Comparison of ENCODE assay signal across 8 mouse cellular contexts in the genomic region with DNA sequence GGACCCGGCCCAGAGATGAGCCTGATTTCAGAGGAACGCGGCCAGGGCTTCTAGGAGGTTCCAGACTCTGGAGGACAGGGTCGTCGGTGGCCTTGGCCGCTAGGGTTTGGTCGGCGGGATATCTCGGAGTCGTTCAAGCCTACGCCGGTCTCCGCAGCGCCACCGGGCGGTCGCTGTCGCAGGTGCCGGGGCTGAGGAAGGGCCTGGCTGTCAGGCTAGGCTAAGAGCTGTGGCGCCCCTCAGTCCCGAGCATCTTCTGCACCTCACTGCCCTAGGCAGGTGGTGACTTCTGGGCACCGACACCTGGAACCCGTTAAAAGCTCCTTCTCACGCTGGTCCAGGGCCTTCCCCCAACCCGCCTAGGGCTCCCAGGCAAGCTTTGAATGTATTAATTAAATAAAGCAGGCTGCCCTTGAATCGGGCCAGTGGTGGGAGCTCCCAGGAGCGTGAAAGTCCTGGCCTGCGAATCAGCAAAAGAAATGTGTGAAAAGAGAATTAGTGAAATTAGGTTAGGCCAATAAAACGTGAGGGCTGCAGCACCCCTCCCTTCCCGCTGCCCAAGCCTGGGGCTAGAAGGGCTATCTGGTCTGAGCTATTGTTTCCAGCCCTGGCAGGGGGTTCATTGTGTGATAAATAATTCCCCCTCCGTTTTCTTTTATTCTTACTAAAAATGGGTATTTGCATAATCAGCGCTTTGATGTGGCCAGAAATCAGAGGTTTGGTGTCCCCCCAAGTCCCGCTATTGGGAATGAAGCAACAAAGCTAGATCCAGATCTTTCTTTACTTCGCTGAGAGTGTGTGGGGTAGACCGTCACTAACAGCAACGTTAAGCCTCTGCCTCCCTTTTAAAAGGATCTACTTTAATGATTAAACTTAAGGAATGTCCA. TPM values are rescaled to one million over a fixed set of nuclear protein-coding genes. Genes with fewer than 3 reads are reported as not detected.
DNase-seq lines count a peak whose midpoint lies in the region; ATAC-seq lines count a peak whose summit lies in the region.

No protein-coding gene starts in this region.

- peak overlapping the region; percentile 42 for H3K4me2 ChIP-seq in forebrain, embryonic 16.5 days (ENCODE audit: low read length)
- peak overlapping the region; percentile 15 for H3K4me2 ChIP-seq in kidney, embryonic 14.5 days (replicated peaks; ENCODE audit: low read depth, low read length)
- H3K4me2 ChIP-seq in midbrain, embryonic 11.5 days = peak overlapping the region; percentile 29

- intact Hi-C loops in heart, postnatal 36 days (cut with DNase I) = no loop called here

- no peaks in the 10 kb centered on the region for H3K36me3 ChIP-seq in heart, embryonic 10.5 days
- H3K36me3 ChIP-seq in forebrain, embryonic 16.5 days (ENCODE audit: control insufficient read depth, insufficient read depth) = no peaks in the 10 kb centered on the region
- no peaks in the 10 kb centered on the region for H3K36me3 ChIP-seq in kidney, embryonic 14.5 days (ENCODE audit: control insufficient read depth, insufficient read depth, low read length)
- H3K36me3 ChIP-seq in midbrain, embryonic 11.5 days (ENCODE audit: control insufficient read depth, insufficient read depth, low read length) = no peaks in the 10 kb centered on the region

- peak overlapping the region; percentile 44 for H3K4me3 ChIP-seq in heart, embryonic 10.5 days
- no peak overlapping the region; the same call in 1 of the 2 replicates for H3K4me3 ChIP-seq in forebrain, embryonic 16.5 days (replicated peaks; ENCODE audit: low read length)
- H3K4me3 ChIP-seq in kidney, embryonic 14.5 days (ENCODE audit: low read length) = 0 out of 2 replicates have a peak overlapping the region, but pooled peaks have one; percentile 6
- no peak overlapping the region for H3K4me3 ChIP-seq in midbrain, embryonic 11.5 days (ENCODE audit: low read depth, low read length)

- H3K9me3 ChIP-seq in heart, embryonic 10.5 days = no peaks in the 10 kb centered on the region
- H3K9me3 ChIP-seq in forebrain, embryonic 16.5 days (ENCODE audit: control insufficient read depth, low read length) = no peaks in the 10 kb centered on the region
- no peaks in the 10 kb centered on the region for H3K9me3 ChIP-seq in kidney, embryonic 14.5 days (ENCODE audit: control insufficient read depth, low read length)
- H3K9me3 ChIP-seq in midbrain, embryonic 11.5 days (ENCODE audit: control insufficient read depth, low read length) = no peaks in the 10 kb centered on the region

- peak overlapping the region; percentile 10; the same call in 1 of the 2 replicates for H3K9ac ChIP-seq in forebrain, embryonic 16.5 days (replicated peaks; ENCODE audit: low read depth, low read length)
- H3K9ac ChIP-seq in kidney, embryonic 14.5 days (ENCODE audit: low read depth, low read length) = no peak overlapping the region
- no peak overlapping the region for H3K9ac ChIP-seq in midbrain, embryonic 11.5 days (ENCODE audit: low read length)

- peaks cover 9% of the 10 kb centered on the region for H3K4me1 ChIP-seq in heart, embryonic 10.5 days
- peaks cover 23% of the 10 kb centered on the region for H3K4me1 ChIP-seq in forebrain, embryonic 16.5 days (replicated peaks; ENCODE audit: control insufficient read depth, insufficient read depth, low read length)
- 0 out of 2 replicates have a peak, but pooled peaks cover 4% of the 10 kb centered on the region for H3K4me1 ChIP-seq in kidney, embryonic 14.5 days (ENCODE audit: control insufficient read depth, insufficient read depth, low read length)
- peaks cover 31% of the 10 kb centered on the region for H3K4me1 ChIP-seq in midbrain, embryonic 11.5 days (ENCODE audit: control insufficient read depth, insufficient read depth, low read length)

- DNase-seq in heart, embryonic 10.5 days (ENCODE audit: low spot score) = peak; percentile 76
- DNase-seq in heart, postnatal 36 days = no peak
- DNase-seq in WW6 (ENCODE audit: low read depth, low spot score) = peak; percentile 62
- peak; percentile 100 for DNase-seq in midbrain, embryonic 11.5 days (ENCODE audit: low spot score, missing footprints)
- peak; percentile 36 to 47 for DNase-seq in thymus, postnatal 36 days
- DNase-seq in layer of hippocampus, adult 9-10 months (ENCODE audit: low spot score) = no peak

- peaks cover 99% of the 10 kb centered on the region for H3K27me3 ChIP-seq in heart, embryonic 10.5 days (ENCODE audit: insufficient read depth, poor library complexity, severe bottlenecking)
- H3K27me3 ChIP-seq in forebrain, embryonic 16.5 days (replicated peaks; ENCODE audit: control insufficient read depth, insufficient read depth, low read length) = peaks cover 25% of the 10 kb centered on the region
- H3K27me3 ChIP-seq in kidney, embryonic 14.5 days (ENCODE audit: control insufficient read depth, insufficient read depth, low read length) = peaks cover 86% of the 10 kb centered on the region
- peaks cover 87% of the 10 kb centered on the region for H3K27me3 ChIP-seq in midbrain, embryonic 11.5 days (ENCODE audit: control insufficient read depth, insufficient read depth, low read length)

- peak; percentile 85 for ATAC-seq in forebrain, embryonic 16.5 days
- peak; percentile 80 for ATAC-seq in kidney, embryonic 14.5 days (ENCODE audit: low FRiP score, low TSS enrichment)
- peak; percentile 85 for ATAC-seq in midbrain, embryonic 11.5 days (ENCODE audit: low FRiP score)

- WGBS in heart, embryonic 10.5 days = 2% methylated on average over 36 of the region's 36 CpGs
- under 1% methylated on average over 36 of the region's 36 CpGs for WGBS in forebrain, embryonic 16.5 days
- WGBS in kidney, embryonic 14.5 days = under 1% methylated on average over 36 of the region's 36 CpGs
- under 1% methylated on average over 36 of the region's 36 CpGs for WGBS in midbrain, embryonic 11.5 days

- no peak overlapping the region for H3K27ac ChIP-seq in heart, embryonic 10.5 days
- H3K27ac ChIP-seq in forebrain, embryonic 16.5 days (ENCODE audit: low read length) = peak overlapping the region; percentile 34; the same call in 1 of the 2 replicates
- no peak overlapping the region for H3K27ac ChIP-seq in kidney, embryonic 14.5 days (ENCODE audit: low read depth, low read length)
- H3K27ac ChIP-seq in midbrain, embryonic 11.5 days (ENCODE audit: low read depth, low read length) = peak overlapping the region; percentile 72

RNA-seq across cellular contexts. Expression of a gene that starts 7.2 kb away (rescaled TPM):
- polyA plus RNA-seq in heart, embryonic 10.5 days (2016; fragmentation: Nextera tagmentation; extraction: Ambion mirVana) = 0.25 and 0.26 TPM in 2 replicates
- total RNA-seq in heart, postnatal 36 days (2021) = not detected
- polyA plus RNA-seq in forebrain, embryonic 16.5 days (2015; fragmentation: Nextera tagmentation; extraction: Ambion mirVana) = 53.3 and 71.3 TPM in 2 replicates
- polyA plus RNA-seq in kidney, embryonic 14.5 days (2014; fragmentation: Nextera tagmentation; extraction: Ambion mirVana) = not detected in 2 replicates
- 76.0 and 77.7 TPM in 2 replicates for polyA plus RNA-seq in midbrain, embryonic 11.5 days (2014; fragmentation: Nextera tagmentation; extraction: Ambion mirVana)

Comparison
In these comparisons a context has a peak if more than half of its experiments do, and no peak if none do; other contexts are left out.
1. DNase-seq: peak in heart, embryonic 10.5 days (single experiment), WW6 (single experiment), midbrain, embryonic 11.5 days (single experiment) and thymus, postnatal 36 days (2 of 2); none in heart, postnatal 36 days (0 of 2) and layer of hippocampus, adult 9-10 months (single experiment).
2. H3K27ac ChIP-seq: peak in forebrain, embryonic 16.5 days (single experiment) and midbrain, embryonic 11.5 days (single experiment); none in heart, embryonic 10.5 days (single experiment) and kidney, embryonic 14.5 days (single experiment).
3. H3K4me3 ChIP-seq: peak in heart, embryonic 10.5 days (single experiment) and kidney, embryonic 14.5 days (single experiment); none in forebrain, embryonic 16.5 days (single experiment) and midbrain, embryonic 11.5 days (single experiment).
4. RNA of a gene that starts 7.2 kb away (polyA plus RNA-seq): 76.0 to 77.7 TPM in midbrain, embryonic 11.5 days and 53.3 to 71.3 TPM in forebrain, embryonic 16.5 days; 0.25 to 0.26 TPM in heart, embryonic 10.5 days and not detected in kidney, embryonic 14.5 days; every median in the first group is over 10 times any median in the second.
5. Peak in every context shown above with its lines, with median percentiles within 50 percentile points of each other: ATAC-seq and H3K4me2 ChIP-seq.